Mouse (Mus musculus): Measurements from ENCODE around the gene Fa2h.

DNA sequence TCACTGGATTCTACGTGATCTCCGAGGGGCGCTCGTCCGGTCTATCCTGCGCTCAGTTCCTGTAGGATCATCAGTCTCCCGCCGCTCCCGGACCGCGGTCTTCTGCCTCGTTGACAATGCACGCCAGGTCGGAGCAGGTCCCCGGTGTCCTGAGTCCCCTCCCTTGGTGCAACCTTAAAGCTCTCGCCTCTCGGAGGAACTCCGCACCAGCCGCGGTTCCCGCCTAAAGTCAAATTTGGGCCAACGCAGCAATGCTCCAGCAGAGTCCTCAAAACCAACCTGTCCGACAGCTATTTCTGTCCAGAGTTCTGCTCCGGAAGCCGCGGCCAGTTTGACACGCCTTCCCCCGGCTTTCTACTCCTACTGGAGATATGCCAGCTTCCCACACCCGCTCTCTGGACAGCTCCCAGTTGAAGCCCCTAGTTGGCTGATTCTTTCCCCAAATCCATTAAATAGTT lies 55.7 kb downstream of the Fa2h start, which contains the start of gene Mlkl:
- TF ChIP-seq POLR2A (IDR thresholded peaks at IDR 0.05; ENCODE audit: low read depth, low read length) (peak; percentile 34; the same call in 1 of the 2 replicates), CTCF (IDR thresholded peaks at IDR 0.05; ENCODE audit: borderline replicate concordance, insufficient read depth, low read length) (no peak)

All from embryonic fibroblast, embryonic 13.5 days (primary cell).